Mouse (Mus musculus) limb, embryonic 12.5 days (tissue): ENCODE results near the gene Vmn1r167. TPM values are rescaled to one million over a fixed set of nuclear protein-coding genes. Genes with fewer than 3 reads are reported as not detected.
"Not testable (repeated sequence)": the region's sequence is repeated elsewhere in the genome, so short reads cannot be mapped to it uniquely, and the experiment has no call there.

Experiments used
- ATAC-seq: fragments of 200-750 bp; cut with Nextera tagmentation; 2 replicates; pipeline ENCODE4 v1.8.0; 2017; ENCODE audit warnings: low read depth, moderate TSS enrichment; ENCODE audit not compliant: insufficient number of reproducible peaks, insufficient read depth, low FRiP score, low TSS enrichment
- H3K27ac ChIP-seq: fragments of 300-500 bp; sonication (generic); 2 replicates; pipeline ENCODE4 v1.5.1; 2016; ENCODE audit warnings: mild to moderate bottlenecking, moderate library complexity
- H3K27me3 ChIP-seq: fragments of 300-500 bp; sonication (generic); 2 replicates; pipeline ENCODE4 v1.6.1; 2016; ENCODE audit warnings: mild to moderate bottlenecking, moderate library complexity
- H3K36me3 ChIP-seq: fragments of 300-500 bp; sonication (generic); 2 replicates; pipeline ENCODE4 v1.6.1; 2016; ENCODE audit warnings: mild to moderate bottlenecking, moderate library complexity
- H3K4me1 ChIP-seq: fragments of 300-500 bp; sonication (generic); replicated peaks from 2 replicates; pipeline ENCODE4 v1.6.1; 2016
- H3K4me2 ChIP-seq: fragments of 300-500 bp; sonication (generic); 2 replicates; pipeline ENCODE4 v1.6.1; 2016; ENCODE audit warnings: mild to moderate bottlenecking, moderate library complexity
- H3K4me3 ChIP-seq: fragments of 300-500 bp; sonication (generic); replicated peaks from 2 replicates; pipeline ENCODE4 v1.5.1; 2016; ENCODE audit warnings: mild to moderate bottlenecking
- H3K9ac ChIP-seq: fragments of 300-500 bp; sonication (generic); replicated peaks from 2 replicates; pipeline ENCODE4 v1.6.1; 2016; ENCODE audit warnings: mild to moderate bottlenecking, moderate library complexity
- H3K9me3 ChIP-seq: fragments of 300-500 bp; sonication (generic); 2 replicates; pipeline ENCODE4 v1.6.1; 2016; ENCODE audit warnings: mild to moderate bottlenecking, moderate library complexity
- WGBS: fragments of 180-500 bp; shearing (Covaris S2); methylation state at CpG from one replicate; pipeline ENCODE4 v1.1.7; 2016; 5-methylcytosine and 5-hydroxymethylcytosine counted together
- polyA plus RNA-seq: library from polyadenylated mRNA; unstranded; fragments of >200 nt; fragmentation: Nextera tagmentation; extraction: Ambion mirVana; gene quantifications from 2 replicates; pipeline ENCODE4 v1.2.1, GENCODE M21; 2016

The Vmn1r167 gene
- polyA plus RNA-seq = not detected in 2 replicates

- H3K27me3 ChIP-seq, H3K4me2 ChIP-seq, H3K36me3 ChIP-seq, ATAC-seq, H3K4me1 ChIP-seq, H3K4me3 ChIP-seq, H3K27ac ChIP-seq, H3K9ac ChIP-seq: not testable (repeated sequence)
- peaks cover 30% of the 10 kb centered on the region for H3K9me3 ChIP-seq
- 90% methylated on average over 2 of the region's 2 CpGs for WGBS
Observed at GRCm38 (mm10) chr7:23507106-23507505, at the start of gene Vmn1r167. TSS of gene Vmn1r167 (minus strand) at chr7:23507206.

GRCm38 (mm10) chr7:23539432-23539831 lies 32.4 kb upstream of the Vmn1r167 start, which contains the start of gene Vmn1r168:
TSS of gene Vmn1r168 (plus strand) at chr7:23539732.
- not testable (repeated sequence) for ATAC-seq, H3K4me2 ChIP-seq, H3K9ac ChIP-seq, H3K4me3 ChIP-seq, H3K27me3 ChIP-seq, H3K36me3 ChIP-seq, H3K27ac ChIP-seq, H3K4me1 ChIP-seq
- H3K9me3 ChIP-seq = peaks cover 13% of the 10 kb centered on the region
- WGBS = no CpG with 5 or more reads among the region's 1 CpGs

- not testable (repeated sequence) for H3K4me3 ChIP-seq, H3K27me3 ChIP-seq, H3K9ac ChIP-seq, H3K4me1 ChIP-seq, ATAC-seq, H3K36me3 ChIP-seq, H3K27ac ChIP-seq, H3K4me2 ChIP-seq
- 69% methylated on average over 2 of the region's 2 CpGs for WGBS
- peaks cover 44% of the 10 kb centered on the region for H3K9me3 ChIP-seq
Observed at GRCm38 (mm10) chr7:23472886-23473285, 34.1 kb downstream of the Vmn1r167 start.

GRCm38 (mm10) chr7:23470832-23471231 lies 36.2 kb downstream of the Vmn1r167 start:
- 65% methylated on average over 3 of the region's 3 CpGs for WGBS
- not testable (repeated sequence) for H3K36me3 ChIP-seq, H3K9ac ChIP-seq, H3K27ac ChIP-seq, H3K4me1 ChIP-seq, H3K4me2 ChIP-seq, H3K27me3 ChIP-seq, ATAC-seq, H3K4me3 ChIP-seq
- peaks cover 46% of the 10 kb centered on the region for H3K9me3 ChIP-seq

- WGBS = 71% methylated on average over 3 of the region's 3 CpGs
- peaks cover 48% of the 10 kb centered on the region for H3K9me3 ChIP-seq
- not testable (repeated sequence) for H3K4me1 ChIP-seq, H3K9ac ChIP-seq, H3K27ac ChIP-seq, H3K4me2 ChIP-seq, H3K4me3 ChIP-seq, ATAC-seq, H3K27me3 ChIP-seq, H3K36me3 ChIP-seq
Observed at GRCm38 (mm10) chr7:23470201-23470600, 36.8 kb downstream of the Vmn1r167 start.

Other genes with a start within 250 kb of the Vmn1r167 start
- not detected in 2 replicates for gene Gm6902, start 228.3 kb downstream of the Vmn1r167 start, polyA plus RNA-seq
- gene Nlrp4e, start 206.0 kb downstream of the Vmn1r167 start, polyA plus RNA-seq = not detected in 2 replicates
- gene Nlrp5, start 121.3 kb downstream of the Vmn1r167 start, polyA plus RNA-seq = not detected in 2 replicates
- not detected in 2 replicates for gene Vmn1r168, start 32.5 kb upstream of the Vmn1r167 start, polyA plus RNA-seq
- not detected in 2 replicates for gene Vmn1r169, start 68.3 kb upstream of the Vmn1r167 start, polyA plus RNA-seq
- not detected in 2 replicates for gene Vmn1r170, start 99.0 kb upstream of the Vmn1r167 start, polyA plus RNA-seq
- not detected in 2 replicates for gene Vmn1r171, start 123.5 kb upstream of the Vmn1r167 start, polyA plus RNA-seq
- not detected in 2 replicates for gene Vmn1r172, start 151.1 kb upstream of the Vmn1r167 start, polyA plus RNA-seq
- gene Vmn1r173, start 193.5 kb upstream of the Vmn1r167 start, polyA plus RNA-seq = not detected in 2 replicates
- not detected in 2 replicates for gene Vmn1r174, start 245.1 kb upstream of the Vmn1r167 start, polyA plus RNA-seq